Mouse (Mus musculus) gastrocnemius, adult 18-20 months (tissue): ENCODE results near the gene Med15. TPM values are rescaled to one million over a fixed set of nuclear protein-coding genes. Genes with fewer than 3 reads are reported as not detected.

ENCODE experiments used
- DNase-seq: peaks from one replicate; pipeline ENCODE4 v3.0.0; 2021; ENCODE audit warnings: low spot score
- total RNA-seq, 2 experiments: library from RNA; stranded (reverse); gene quantifications; 2 replicates each; pipeline ENCODE4 v1.2.3; 2021

Med15 gene
- total RNA-seq, 2 experiments from 2014 or later = 17.5 to 20.1 TPM

DNA sequence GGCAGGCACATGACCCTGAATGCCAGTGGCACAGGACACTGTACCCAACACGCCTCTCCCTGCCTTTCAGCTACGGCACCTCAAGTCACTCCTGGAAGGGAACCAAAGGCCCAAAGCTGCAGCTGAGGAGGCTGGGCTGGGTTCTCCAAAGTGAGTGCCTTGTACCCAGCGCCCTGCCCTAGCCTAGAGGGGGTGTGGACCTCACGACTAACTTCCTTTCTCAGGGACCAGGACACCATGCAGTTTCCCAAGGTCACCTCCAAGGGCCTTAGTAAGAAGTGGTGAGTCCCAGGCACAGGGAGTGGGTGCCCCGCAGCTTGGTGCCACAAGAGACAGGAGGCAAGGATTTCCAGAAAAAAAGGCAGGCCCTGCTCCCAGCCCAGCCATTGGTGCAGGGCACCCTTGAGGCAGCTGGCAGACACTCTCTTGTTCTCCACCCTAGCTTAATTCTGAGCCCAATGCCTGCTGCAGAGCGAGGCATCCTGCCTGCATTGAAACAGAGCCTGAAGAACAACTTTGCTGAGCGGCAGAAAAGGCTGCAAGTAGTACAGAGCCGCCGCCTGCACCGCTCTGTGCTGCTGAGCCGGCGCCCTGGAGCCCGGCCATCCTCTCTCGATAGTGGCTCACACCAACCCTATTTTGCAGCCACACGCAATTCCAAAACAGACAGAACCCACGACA, 82.6 kb downstream of the Med15 start:
- no peak for DNase-seq

DNA sequence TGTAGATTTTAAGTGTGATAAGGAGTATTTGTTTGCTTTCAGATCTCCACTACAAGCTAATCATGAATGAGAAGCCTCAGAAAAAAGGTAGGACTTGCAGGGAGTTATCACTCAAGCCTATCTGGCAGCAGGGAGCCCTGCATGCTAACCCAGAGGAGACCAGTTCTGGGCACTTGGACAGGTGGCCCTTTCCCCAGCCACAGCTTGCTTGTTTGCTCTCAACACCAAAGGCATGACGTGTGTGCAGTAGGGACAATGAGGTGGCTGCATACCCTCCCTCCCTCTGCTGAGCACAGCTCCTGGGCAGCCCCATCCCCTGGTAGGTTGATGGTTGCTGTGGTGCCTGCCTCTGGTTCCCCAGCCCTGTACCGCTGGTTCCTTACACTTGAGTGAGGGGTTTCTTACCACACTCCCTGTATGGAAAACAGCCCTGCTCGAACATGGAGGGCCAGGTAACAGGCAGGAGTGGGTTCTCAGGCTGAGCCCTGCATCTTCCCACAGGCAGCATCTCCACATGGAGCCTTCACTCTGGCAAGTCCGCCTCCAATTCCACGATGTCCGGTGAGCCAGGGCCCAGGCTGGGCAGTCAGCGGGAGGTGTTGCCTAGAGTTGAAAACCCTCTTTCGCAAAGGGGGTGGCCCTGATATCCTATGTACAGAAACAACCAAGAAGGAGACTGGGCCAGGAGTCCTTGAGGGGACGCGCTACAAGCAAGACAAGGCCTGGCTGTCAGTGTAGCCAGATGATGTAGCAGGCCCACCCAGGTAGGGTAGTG, 84.9 kb downstream of the Med15 start:
- no peak for DNase-seq

DNA sequence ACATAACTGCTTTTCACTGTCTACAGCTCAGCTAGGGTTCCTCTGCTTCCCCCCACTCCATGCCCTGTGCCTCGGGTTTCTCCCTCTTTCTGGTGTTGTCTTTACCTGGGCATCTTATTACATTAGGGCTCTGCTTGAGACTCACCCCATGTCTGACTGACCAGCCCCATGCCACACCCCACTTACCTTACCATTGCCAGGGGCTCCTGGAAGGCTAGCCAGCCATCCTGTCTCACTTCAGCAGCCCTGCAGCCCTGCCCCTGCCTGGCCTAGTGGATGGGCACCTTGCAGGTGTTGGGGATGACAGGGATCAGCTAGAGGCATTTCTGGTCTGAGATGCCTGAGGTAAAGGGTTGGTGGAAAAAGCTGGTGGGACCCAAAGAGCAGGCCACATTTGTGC, 85.5 kb downstream of the Med15 start:
- DNase-seq = no peak

- DNase-seq = peak; percentile 79
These were observed 86.2 kb downstream of the Med15 start, which contains the start of gene Ccdc74a for GRCm38 (mm10) chr16:17646310-17647114. Ccdc74a (plus strand) TSS chr16:17646470.

DNA sequence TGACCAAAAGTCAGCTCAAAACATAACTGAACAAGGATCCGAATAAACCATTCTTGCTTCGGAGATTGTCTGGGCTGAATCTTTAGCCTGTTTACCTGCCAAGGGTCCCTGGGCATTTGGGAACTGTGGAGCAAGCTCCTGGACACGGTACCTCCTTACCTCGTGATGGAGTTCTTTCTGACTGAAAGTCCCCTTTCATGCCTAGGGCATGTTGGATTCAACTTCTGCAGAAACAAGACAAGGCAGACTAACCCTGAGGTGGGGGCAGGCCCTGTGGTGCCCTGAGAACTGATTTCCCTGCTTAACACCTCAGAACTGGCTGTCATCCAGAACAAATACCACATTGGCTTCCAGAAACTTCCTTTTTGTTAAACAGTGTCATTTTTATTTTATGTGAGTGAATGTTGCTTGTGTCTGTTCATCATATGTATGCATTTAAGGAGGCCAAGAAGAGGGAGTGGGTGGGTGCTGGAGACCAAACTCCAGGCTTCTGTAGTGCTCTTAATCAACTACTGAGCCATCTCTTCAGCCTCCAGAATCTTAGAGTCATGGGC, 89.2 kb downstream of the Med15 start:
- DNase-seq = no peak

DNA sequence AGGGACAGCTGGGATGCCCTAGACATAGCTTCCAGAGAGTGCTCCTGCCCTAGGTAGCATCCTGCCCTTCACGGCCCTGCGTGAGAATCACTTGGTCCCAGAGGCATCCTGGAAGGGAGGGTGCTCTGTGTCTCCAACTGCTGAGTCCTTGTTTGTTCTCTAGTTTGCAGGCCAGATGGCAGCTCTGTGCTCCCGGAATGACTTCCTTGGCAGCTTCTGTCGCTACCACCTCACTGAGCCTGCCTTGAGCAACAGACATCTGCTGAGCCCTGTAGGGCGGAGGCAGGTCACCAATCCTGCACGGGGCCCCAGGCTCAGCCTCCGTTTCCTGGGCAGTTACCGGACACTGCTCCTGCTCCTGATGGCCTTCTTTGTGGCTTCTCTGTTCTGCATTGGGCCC, 90.4 kb downstream of the Med15 start:
- no peak for DNase-seq

- no peak for DNase-seq
These were observed 91.4 kb downstream of the Med15 start for GRCm38 (mm10) chr16:17641301-17641700.

DNA sequence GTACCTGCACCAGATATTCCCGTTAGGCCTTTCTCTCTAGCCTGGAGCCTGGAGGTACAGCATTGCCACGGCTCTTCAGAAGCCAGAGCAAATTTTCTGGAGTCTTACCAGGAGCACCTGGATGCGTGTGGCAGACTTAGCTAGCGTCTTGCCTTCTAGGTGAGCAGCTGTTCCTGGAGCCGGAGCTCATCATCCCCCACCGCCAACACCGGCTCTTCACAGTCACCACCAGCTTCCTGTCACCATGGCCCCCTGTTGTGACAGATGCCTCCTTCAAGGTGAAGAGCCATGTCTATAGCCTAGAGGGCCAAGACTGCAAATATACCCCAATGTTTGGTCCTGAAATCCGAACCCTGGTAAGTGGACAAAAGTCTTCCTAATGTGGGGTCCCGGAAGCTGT, 92.0 kb downstream of the Med15 start:
- DNase-seq = no peak

DNA sequence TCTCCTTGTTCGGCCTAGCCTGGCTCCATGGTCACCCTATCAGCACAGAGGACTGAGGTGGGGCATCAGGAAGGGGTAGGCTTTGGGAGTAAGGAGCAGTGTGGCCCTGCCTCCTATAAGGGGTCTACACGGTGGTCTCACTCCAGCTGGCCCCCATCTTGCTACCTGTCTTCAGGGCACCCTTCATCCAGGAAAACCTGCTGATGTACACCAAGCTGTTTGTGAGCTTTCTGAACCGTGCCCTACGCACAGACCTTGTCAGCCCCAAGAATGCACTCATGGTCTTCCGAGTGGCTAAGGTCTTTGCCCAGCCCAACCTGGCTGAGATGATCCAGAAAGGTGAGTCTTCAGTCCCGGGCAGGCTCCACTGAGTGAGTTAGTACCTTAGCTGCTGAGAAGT, 92.7 kb downstream of the Med15 start:
- no peak for DNase-seq

DNA sequence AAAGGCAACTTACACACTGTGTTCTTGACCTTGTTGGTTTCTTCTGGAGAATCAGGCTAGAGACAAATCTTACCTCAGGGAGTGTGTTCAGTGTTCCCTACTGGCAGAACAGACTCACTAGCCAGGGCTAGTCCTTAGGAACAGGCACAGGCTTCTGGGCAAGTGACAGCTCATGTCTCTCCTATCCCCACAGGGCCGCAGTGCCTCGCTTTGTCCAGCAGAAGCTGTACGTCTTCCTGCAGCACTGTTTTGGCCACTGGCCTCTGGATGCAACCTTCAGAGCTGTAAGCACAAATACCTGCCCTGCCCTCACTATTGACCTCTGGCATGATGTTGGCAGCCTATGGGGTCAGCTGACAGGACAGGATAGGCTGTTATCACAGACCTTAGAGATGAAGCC, 93.6 kb downstream of the Med15 start:
- no peak for DNase-seq

- no peak for DNase-seq
These were observed 94.6 kb downstream of the Med15 start for GRCm38 (mm10) chr16:17638036-17638628.

GRCm38 (mm10) chr16:17637610-17638009, 95.1 kb downstream of the Med15 start:
- no peak for DNase-seq

- DNase-seq = no peak
These were observed 95.8 kb downstream of the Med15 start for GRCm38 (mm10) chr16:17636904-17637303.

- DNase-seq = no peak
These were observed 99.1 kb downstream of the Med15 start for GRCm38 (mm10) chr16:17633481-17634181.

GRCm38 (mm10) chr16:17632580-17632979, 100.1 kb downstream of the Med15 start:
- DNase-seq = no peak

DNA sequence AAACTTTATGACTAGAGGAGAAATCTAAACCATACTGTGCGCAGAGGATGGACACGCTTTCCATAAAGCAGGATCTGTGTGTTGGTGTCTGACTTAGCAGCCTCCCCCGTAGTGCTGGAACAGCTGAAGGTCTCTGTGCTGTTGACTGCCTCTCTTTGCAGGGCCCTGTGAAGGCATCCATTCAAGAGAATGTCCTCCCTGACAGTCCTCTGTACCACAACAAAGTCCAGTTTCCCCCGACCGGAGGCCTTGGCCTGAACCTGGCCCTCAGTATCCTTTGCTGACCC, 106.5 kb downstream of the Med15 start:
- no peak for DNase-seq

GRCm38 (mm10) chr16:17625488-17626268, 107.0 kb downstream of the Med15 start:
- no peak for DNase-seq

GRCm38 (mm10) chr16:17621936-17622335, 110.8 kb downstream of the Med15 start:
- no peak for DNase-seq

DNA sequence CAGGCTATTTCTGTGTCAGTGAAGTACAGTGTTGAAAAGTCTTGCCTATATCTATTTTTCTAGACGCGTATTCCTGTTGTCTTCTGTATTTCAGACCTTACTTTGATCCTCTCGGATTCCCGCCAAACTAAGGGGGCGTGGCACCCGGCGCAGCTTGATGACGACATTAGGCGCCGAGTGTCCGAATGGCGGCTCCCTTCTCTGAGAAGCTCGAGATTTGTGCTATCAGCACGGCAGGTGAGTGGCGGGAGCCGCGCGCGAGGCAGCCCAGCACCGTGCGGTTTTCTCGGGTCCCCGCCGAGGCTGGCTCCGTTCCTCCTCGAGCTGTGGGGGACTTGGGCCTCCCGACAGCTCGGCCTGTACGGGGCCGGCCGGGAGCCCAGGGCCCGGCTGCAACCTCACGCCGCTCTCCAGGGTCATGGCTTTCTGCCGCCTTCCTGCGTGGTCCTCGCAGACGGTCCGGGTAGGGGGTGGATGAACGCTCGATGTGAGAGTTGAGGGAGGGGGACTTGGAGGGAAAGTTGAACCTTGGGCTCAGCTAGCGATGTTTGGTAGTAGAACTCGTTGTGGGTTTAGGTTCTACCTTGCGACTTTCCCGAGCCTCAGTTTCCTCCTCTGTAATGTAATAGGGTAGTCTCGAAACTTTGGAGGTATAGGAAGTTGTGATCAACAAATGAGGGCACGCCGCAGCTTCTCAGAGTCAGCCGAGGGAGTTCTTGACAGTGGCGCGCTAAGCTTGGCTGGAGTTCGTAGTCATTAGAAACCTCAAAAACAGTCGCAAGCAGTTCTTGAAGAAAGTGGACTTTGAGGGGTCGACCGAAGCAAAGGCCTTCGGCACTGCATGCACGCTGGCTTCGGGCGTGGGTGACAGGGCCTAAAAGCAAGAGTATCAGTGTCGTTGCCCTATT, 113.2 kb downstream of the Med15 start, which contains the start of gene Smpd4:
TSS of gene Smpd4 (plus strand) at position 157 of the 908 bp plus-strand sequence.
- DNase-seq = peak; percentile 92
